Mouse (Mus musculus) CH12.LX (cell line): ENCODE measurements around the gene Abca16. TPM values are rescaled to one million over a fixed set of nuclear protein-coding genes. Genes with fewer than 3 reads are reported as not detected.

ENCODE experiments used
- DNase-seq: peaks from one replicate; pipeline ENCODE4 v3.0.0-alpha.2; 2013; ENCODE audit errors: extremely low read depth
- H3K27ac ChIP-seq: 2 replicates; pipeline ENCODE4 v1.5.1; 2012; ENCODE audit warnings: low read depth, mild to moderate bottlenecking, control low read depth, moderate library complexity; ENCODE audit not compliant: insufficient read depth
- H3K27me3 ChIP-seq: replicated peaks from 2 replicates; pipeline ENCODE3; 2012; ENCODE audit warnings: inconsistent platforms
- H3K36me3 ChIP-seq, 2 experiments: replicated peaks in 1 of 2; 2 replicates each; pipeline versions ENCODE3 to v1.6.1; 2012; ENCODE audit warnings: inconsistent platforms in 1 of 2, low read length in 1 of 2, mild to moderate bottlenecking in 1 of 2, mixed read lengths in 1 of 2, moderate library complexity in 1 of 2; ENCODE audit not compliant: control insufficient read depth in 1 of 2, insufficient read depth in 1 of 2
- H3K4me1 ChIP-seq, 2 experiments: 2 replicates each; pipeline ENCODE4 v1.6.1; 2012; ENCODE audit warnings: inconsistent platforms in 1 of 2, moderate library complexity in 1 of 2; ENCODE audit not compliant: insufficient read depth in 2 of 2, control insufficient read depth in 1 of 2
- H3K4me2 ChIP-seq: 2 replicates; pipeline ENCODE4 v1.6.1; 2012; ENCODE audit warnings: low read depth, mild to moderate bottlenecking, control low read depth; ENCODE audit not compliant: poor library complexity, insufficient read depth, severe bottlenecking
- H3K4me3 ChIP-seq, 3 experiments: fragments of 150-350 bp in 1 of 3; sonication (generic) in 1 of 3; replicated peaks in 1 of 3; 2 replicates each; pipeline versions ENCODE3 to v1.5.1; 2011 to 2012; ENCODE audit warnings: low read depth in 2 of 3, low read length in 2 of 3, mild to moderate bottlenecking in 2 of 3, moderate library complexity in 2 of 3, control low read depth in 1 of 3, improper control_type of control experiment in 1 of 3, inconsistent platforms in 1 of 3, mixed read lengths in 1 of 3; ENCODE audit not compliant: poor library complexity in 1 of 3
- H3K79me2 ChIP-seq: replicated peaks from 2 replicates; pipeline ENCODE4 v1.6.1; 2012; ENCODE audit warnings: mild to moderate bottlenecking, moderate library complexity; ENCODE audit not compliant: control insufficient read depth, poor library complexity, insufficient read depth, severe bottlenecking; ENCODE audit errors: extremely low read depth
- H3K9ac ChIP-seq: 2 replicates; pipeline ENCODE4 v1.6.1; 2012; ENCODE audit warnings: low read depth, mild to moderate bottlenecking, control low read depth, moderate library complexity; ENCODE audit not compliant: insufficient read depth
- H3K9me3 ChIP-seq: replicated peaks from 2 replicates; pipeline ENCODE3; 2012; ENCODE audit warnings: low read length, inconsistent platforms, mixed read lengths
- BHLHE40 ChIP-seq: IDR thresholded peaks from 2 replicates; pipeline ENCODE4 v1.6.1; 2011; ENCODE audit warnings: mild to moderate bottlenecking, low read depth, low read length, improper control_type of control experiment
- CHD1 ChIP-seq: IDR thresholded peaks from 2 replicates; pipeline ENCODE4 v1.6.1; 2012; ENCODE audit warnings: low read depth, low read length, improper control_type of control experiment, inconsistent platforms
- GABPA ChIP-seq: IDR thresholded peaks from 2 replicates; pipeline ENCODE4 v1.6.1; 2012; ENCODE audit warnings: low read depth, low read length, improper control_type of control experiment, inconsistent platforms; ENCODE audit not compliant: insufficient replicate concordance
- HCFC1 ChIP-seq: IDR thresholded peaks from 2 replicates; pipeline ENCODE4 v1.6.1; 2012; ENCODE audit warnings: low read depth, mild to moderate bottlenecking, inconsistent platforms, low read length, improper control_type of control experiment
- IRF4 ChIP-seq: IDR thresholded peaks from 2 replicates; pipeline ENCODE4 v1.6.1; 2014; ENCODE audit warnings: low read depth, mild to moderate bottlenecking, inconsistent platforms, low read length, improper control_type of control experiment
- JUND ChIP-seq: conservative IDR thresholded peaks from 2 replicates; pipeline ENCODE4 v1.6.1; 2011; ENCODE audit warnings: low read depth, low read length, improper control_type of control experiment
- MAFK ChIP-seq: IDR thresholded peaks from 2 replicates; pipeline ENCODE4 v1.6.1; 2011; ENCODE audit warnings: low read length, improper control_type of control experiment; ENCODE audit not compliant: insufficient replicate concordance
- MAX ChIP-seq: IDR thresholded peaks from 2 replicates; pipeline ENCODE4 v1.6.1; 2011; ENCODE audit warnings: low read length, improper control_type of control experiment
- PAX5 ChIP-seq: IDR thresholded peaks from 2 replicates; pipeline ENCODE4 v1.6.1; 2012; ENCODE audit warnings: low read length, inconsistent platforms, mixed read lengths
- RAD21 ChIP-seq: IDR thresholded peaks from 2 replicates; pipeline ENCODE4 v1.6.1; 2011; ENCODE audit warnings: low read depth, mild to moderate bottlenecking, low read length, improper control_type of control experiment, moderate library complexity
- TBP ChIP-seq: conservative IDR thresholded peaks from 2 replicates; pipeline ENCODE4 v1.6.1; 2011; ENCODE audit warnings: low read depth, low read length, improper control_type of control experiment
- USF1 ChIP-seq: IDR thresholded peaks from 2 replicates; pipeline ENCODE4 v1.6.1; 2014; ENCODE audit warnings: low read depth, mild to moderate bottlenecking, inconsistent platforms, low read length, improper control_type of control experiment
- ZC3H11A ChIP-seq: IDR thresholded peaks from 2 replicates; pipeline ENCODE4 v1.6.1; 2012; ENCODE audit warnings: low read depth, mild to moderate bottlenecking, inconsistent platforms, low read length, improper control_type of control experiment
- ZKSCAN1 ChIP-seq: IDR thresholded peaks from 2 replicates; pipeline ENCODE4 v1.6.1; 2012; ENCODE audit warnings: low read depth, inconsistent platforms, low read length, improper control_type of control experiment, borderline replicate concordance
- ZMIZ1 ChIP-seq: IDR thresholded peaks from 2 replicates; pipeline ENCODE4 v1.6.1; 2012; ENCODE audit warnings: low read depth, mild to moderate bottlenecking, inconsistent platforms, low read length, improper control_type of control experiment
- dilution Hi-C: fragments of 300-500 bp; cut with MboI; formaldehyde crosslinking; loops from 2 replicates; pipeline ENCODE4 v1.14.3; 2020; ENCODE audit warnings: low sequenced_read_pairs; ENCODE audit not compliant: extremely low pct_unique_long_range_greater_than_20kb, extremely low pct_ligation_motif_present
- in situ Hi-C: fragments of 300-500 bp; cut with MboI; formaldehyde crosslinking; loops from 3 replicates; pipeline ENCODE4 v1.14.3; 2019; ENCODE audit warnings: low sequenced_read_pairs, low pct_ligation_motif_present, low pct_unique_long_range_greater_than_20kb, mixed read lengths
- polyA plus RNA-seq: library from polyadenylated mRNA; unstranded; fragments of >175 nt; gene quantifications from 2 replicates; pipeline ENCODE4 v1.2.1, GENCODE M21; 2012; ENCODE audit warnings: low read depth; ENCODE audit not compliant: insufficient read length
- total RNA-seq, 2 experiments: library from RNA; depleted of rRNA; stranded (reverse); fragments of 300-350 nt in 1 of 2; fragments of >200 nt in 1 of 2; gene quantifications; 2 replicates each; pipeline ENCODE4 v1.2.3; 2012 to 2014

The Abca16 gene
- total and polyA plus RNA-seq, 3 experiments: not detected

DNA sequence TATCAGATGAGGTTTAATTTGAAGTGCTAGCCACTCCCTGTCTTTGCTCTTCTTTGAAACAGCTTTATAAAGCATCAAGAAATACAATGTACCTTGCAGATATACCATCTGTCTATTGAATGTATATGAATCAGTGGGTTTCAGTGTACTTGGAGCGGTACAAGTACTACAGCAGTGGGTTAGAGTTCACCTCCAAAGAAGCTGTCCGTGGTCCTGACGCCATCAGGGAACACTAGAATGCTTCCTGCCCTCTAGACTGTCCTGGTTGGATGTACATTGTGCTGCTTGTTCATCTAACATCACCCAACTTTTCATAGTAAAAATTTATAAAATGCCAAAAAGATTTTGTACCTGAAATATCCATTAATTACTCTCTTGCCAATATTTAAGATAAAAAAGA lies 17.2 kb downstream of the Abca16 start:
- Histone ChIP-seq H3K9ac (no peak overlapping the region), H3K4me2 (no peak overlapping the region), H3K36me3 (no peaks in the 10 kb centered on the region), H3K4me3 (no peak overlapping the region), H3K9me3 (no peaks in the 10 kb centered on the region), H3K27ac (no peak overlapping the region), H3K27me3 (peaks cover 13% of the 10 kb centered on the region), H3K79me2 (no peaks in the 10 kb centered on the region), H3K4me1 (no peaks in the 10 kb centered on the region)
- DNase-seq: no peak
- in situ Hi-C loops (no loop called here), dilution Hi-C loops (no loop called here)
- TF ChIP-seq ZMIZ1: no peak
- no peak for TF ChIP-seq GABPA
- no peak for TF ChIP-seq ZC3H11A

DNA sequence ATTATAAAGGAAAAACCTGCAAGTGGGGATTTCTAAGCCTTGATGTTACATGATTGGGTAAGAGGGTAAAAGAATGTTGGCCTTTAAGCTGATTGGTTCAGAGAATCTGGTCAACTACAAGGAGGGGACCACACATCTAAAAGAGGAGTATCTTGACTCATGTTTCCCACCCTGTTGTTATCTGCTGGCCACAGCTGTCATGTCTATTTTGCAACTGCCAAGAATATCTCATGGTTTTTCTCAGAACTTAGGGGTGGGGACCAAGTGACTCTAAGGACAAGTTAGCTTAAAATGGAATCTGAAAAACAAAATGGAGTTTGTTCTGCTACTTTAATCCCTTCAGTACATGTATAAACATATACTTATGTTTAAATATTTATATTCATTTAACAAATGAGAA lies 22.0 kb downstream of the Abca16 start:
- no peak for TF ChIP-seq MAX
- TF ChIP-seq IRF4: no peak
- TF ChIP-seq BHLHE40: no peak
- TF ChIP-seq ZKSCAN1: no peak
- TF ChIP-seq JUND: no peak
- TF ChIP-seq MAFK: no peak
- TF ChIP-seq CHD1: no peak
- no peak for TF ChIP-seq TBP
- no peak for TF ChIP-seq RAD21
- no peak for TF ChIP-seq PAX5
- TF ChIP-seq HCFC1: no peak
- no peak for TF ChIP-seq USF1
- no peak for TF ChIP-seq ZC3H11A
- Histone ChIP-seq H3K4me3 (no peak overlapping the region), H3K27ac (no peak overlapping the region), H3K36me3 (no peaks in the 10 kb centered on the region), H3K4me2 (no peak overlapping the region), H3K27me3 (peaks cover 4% of the 10 kb centered on the region), H3K79me2 (no peaks in the 10 kb centered on the region), H3K4me1 (no peaks in the 10 kb centered on the region), H3K9ac (no peak overlapping the region), H3K9me3 (no peaks in the 10 kb centered on the region)
- no peak for DNase-seq
- dilution Hi-C loops (no loop called here), in situ Hi-C loops (no loop called here)
